Mouse (Mus musculus) G1E (cell line): ENCODE data around the gene Ppp1r15a.

ENCODE experiments used
- CTCF ChIP-seq: IDR thresholded peaks from 2 replicates; pipeline ENCODE4 v1.5.1; 2012; ENCODE audit warnings: low read depth, low read length, inconsistent platforms, mixed read lengths
- GATA1 ChIP-seq: IDR thresholded peaks from 2 replicates; pipeline ENCODE4 v1.6.1; 2012; ENCODE audit warnings: borderline replicate concordance, low read length, inconsistent platforms, mixed read lengths
- GATA2 ChIP-seq: IDR thresholded peaks from 2 replicates; pipeline ENCODE4 v1.6.1; 2012; ENCODE audit warnings: low read depth, low read length, inconsistent platforms, borderline replicate concordance
- POLR2AphosphoS5 ChIP-seq: IDR thresholded peaks from 2 replicates; pipeline ENCODE4 v1.6.1; 2012; ENCODE audit warnings: low read depth, low read length, inconsistent platforms; ENCODE audit not compliant: insufficient replicate concordance
- TAL1 ChIP-seq: conservative IDR thresholded peaks from 2 replicates; pipeline ENCODE4 v1.6.1; 2012; ENCODE audit warnings: low read depth, low read length, inconsistent platforms, mixed read lengths

- no peak for TF ChIP-seq CTCF
- no peak for TF ChIP-seq GATA1
- TF ChIP-seq TAL1 = no peak
- no peak for TF ChIP-seq GATA2
- no peak for TF ChIP-seq POLR2AphosphoS5
Measured at GRCm38 (mm10) chr7:45475291-45475969, 50.6 kb downstream of the Ppp1r15a start.
